Mouse (Mus musculus): ENCODE measurements around the gene Gm7982.
"Not testable (repeated sequence)": the region's sequence is repeated elsewhere in the genome, so short reads cannot be mapped to it uniquely, and the experiment has no call there.

Gm7982 gene

DNA sequence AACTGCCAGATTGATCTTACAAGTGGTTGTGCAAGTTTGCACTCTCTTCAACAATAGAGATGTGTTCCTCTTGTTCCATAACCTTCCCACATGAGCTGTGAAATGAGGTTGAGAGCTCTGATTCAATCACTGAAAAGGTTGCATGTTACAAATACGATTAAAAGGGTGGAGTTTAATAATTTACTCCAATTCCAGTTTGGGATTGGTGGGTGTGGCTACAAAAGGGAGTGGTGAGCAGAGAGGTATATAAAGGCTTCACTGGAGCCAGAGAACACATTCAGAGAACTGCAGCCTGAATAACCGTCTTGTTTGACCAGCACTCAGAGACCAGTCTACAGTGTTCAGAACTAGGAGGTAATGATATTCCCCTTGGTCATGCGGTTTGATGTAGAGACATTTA, at the start of gene Gm7982:
Gene Gm7982 (plus strand): TSS at position 301 of the 400 bp plus-strand sequence.
- not testable (repeated sequence) for DNase-seq

- not testable (repeated sequence) for DNase-seq
These were observed 5.7 kb upstream of the Gm7982 start, which contains the start of gene Gm7978 for GRCm38 (mm10) chr5:95736073-95736472. Gm7978 (minus strand) TSS chr5:95736173.

GRCm38 (mm10) chr5:95775690-95776089, 33.9 kb downstream of the Gm7982 start, which contains the start of gene E330014E10Rik:
E330014E10Rik (plus strand) TSS chr5:95775990.
- not testable (repeated sequence) for DNase-seq
